Mouse (Mus musculus) CH12.LX (cell line): Measurements from ENCODE around the gene Tsks. TPM values are rescaled to one million over a fixed set of nuclear protein-coding genes. Genes with fewer than 3 reads are reported as not detected.
A peak's percentile ranks its signal among the peaks of the same experiment; 100 is the strongest.

Source experiments
- DNase-seq: peaks from one replicate; pipeline ENCODE4 v3.0.0-alpha.2; 2013; ENCODE audit errors: extremely low read depth
- H3K27ac ChIP-seq: 2 replicates; pipeline ENCODE4 v1.5.1; 2012; ENCODE audit warnings: low read depth, mild to moderate bottlenecking, control low read depth, moderate library complexity; ENCODE audit not compliant: insufficient read depth
- H3K27me3 ChIP-seq: replicated peaks from 2 replicates; pipeline ENCODE3; 2012; ENCODE audit warnings: inconsistent platforms
- H3K36me3 ChIP-seq, 2 experiments: replicated peaks in 1 of 2; 2 replicates each; pipeline versions ENCODE3 to v1.6.1; 2012; ENCODE audit warnings: inconsistent platforms in 1 of 2, low read length in 1 of 2, mild to moderate bottlenecking in 1 of 2, mixed read lengths in 1 of 2, moderate library complexity in 1 of 2; ENCODE audit not compliant: control insufficient read depth in 1 of 2, insufficient read depth in 1 of 2
- H3K4me1 ChIP-seq, 2 experiments: 2 replicates each; pipeline ENCODE4 v1.6.1; 2012; ENCODE audit warnings: inconsistent platforms in 1 of 2, moderate library complexity in 1 of 2; ENCODE audit not compliant: insufficient read depth in 2 of 2, control insufficient read depth in 1 of 2
- H3K4me2 ChIP-seq: 2 replicates; pipeline ENCODE4 v1.6.1; 2012; ENCODE audit warnings: low read depth, mild to moderate bottlenecking, control low read depth; ENCODE audit not compliant: poor library complexity, insufficient read depth, severe bottlenecking
- H3K4me3 ChIP-seq, 3 experiments: fragments of 150-350 bp in 1 of 3; sonication (generic) in 1 of 3; replicated peaks in 1 of 3; 2 replicates each; pipeline versions ENCODE3 to v1.5.1; 2011 to 2012; ENCODE audit warnings: low read depth in 2 of 3, low read length in 2 of 3, mild to moderate bottlenecking in 2 of 3, moderate library complexity in 2 of 3, control low read depth in 1 of 3, improper control_type of control experiment in 1 of 3, inconsistent platforms in 1 of 3, mixed read lengths in 1 of 3; ENCODE audit not compliant: poor library complexity in 1 of 3
- H3K79me2 ChIP-seq: replicated peaks from 2 replicates; pipeline ENCODE4 v1.6.1; 2012; ENCODE audit warnings: mild to moderate bottlenecking, moderate library complexity; ENCODE audit not compliant: control insufficient read depth, poor library complexity, insufficient read depth, severe bottlenecking; ENCODE audit errors: extremely low read depth
- H3K9ac ChIP-seq: 2 replicates; pipeline ENCODE4 v1.6.1; 2012; ENCODE audit warnings: low read depth, mild to moderate bottlenecking, control low read depth, moderate library complexity; ENCODE audit not compliant: insufficient read depth
- H3K9me3 ChIP-seq: replicated peaks from 2 replicates; pipeline ENCODE3; 2012; ENCODE audit warnings: low read length, inconsistent platforms, mixed read lengths
- CTCF ChIP-seq, 2 experiments: IDR thresholded peaks in 1 of 2; conservative IDR thresholded peaks in 1 of 2; 2 replicates each; pipeline ENCODE4 v1.5.1; 2011 to 2012; ENCODE audit warnings: low read depth in 2 of 2, low read length in 2 of 2, improper control_type of control experiment in 1 of 2, inconsistent platforms in 1 of 2, mild to moderate bottlenecking in 1 of 2, moderate library complexity in 1 of 2
- E2F4 ChIP-seq: IDR thresholded peaks from 2 replicates; pipeline ENCODE4 v1.6.1; 2011; ENCODE audit warnings: low read depth, low read length, improper control_type of control experiment; ENCODE audit not compliant: insufficient replicate concordance
- ELF1 ChIP-seq: IDR thresholded peaks from 2 replicates; pipeline ENCODE4 v1.6.1; 2014; ENCODE audit warnings: low read depth, mild to moderate bottlenecking, inconsistent platforms, low read length, improper control_type of control experiment
- EP300 ChIP-seq: IDR thresholded peaks from 2 replicates; pipeline ENCODE4 v1.6.1; 2011; ENCODE audit warnings: low read length, improper control_type of control experiment
- ETS1 ChIP-seq: conservative IDR thresholded peaks from 2 replicates; pipeline ENCODE4 v1.6.1; 2012; ENCODE audit warnings: low read depth, mild to moderate bottlenecking, inconsistent platforms, low read length, improper control_type of control experiment, moderate library complexity
- GABPA ChIP-seq: IDR thresholded peaks from 2 replicates; pipeline ENCODE4 v1.6.1; 2012; ENCODE audit warnings: low read depth, low read length, improper control_type of control experiment, inconsistent platforms; ENCODE audit not compliant: insufficient replicate concordance
- HCFC1 ChIP-seq: IDR thresholded peaks from 2 replicates; pipeline ENCODE4 v1.6.1; 2012; ENCODE audit warnings: low read depth, mild to moderate bottlenecking, inconsistent platforms, low read length, improper control_type of control experiment
- IRF4 ChIP-seq: IDR thresholded peaks from 2 replicates; pipeline ENCODE4 v1.6.1; 2014; ENCODE audit warnings: low read depth, mild to moderate bottlenecking, inconsistent platforms, low read length, improper control_type of control experiment
- JUN ChIP-seq: IDR thresholded peaks from 2 replicates; pipeline ENCODE4 v1.6.1; 2011; ENCODE audit warnings: low read depth, mild to moderate bottlenecking, low read length, improper control_type of control experiment, moderate library complexity; ENCODE audit not compliant: insufficient read depth
- KAT2A ChIP-seq: IDR thresholded peaks from 2 replicates; pipeline ENCODE4 v1.6.1; 2012; ENCODE audit warnings: low read length, improper control_type of control experiment, inconsistent platforms; ENCODE audit not compliant: insufficient replicate concordance
- MAFK ChIP-seq: IDR thresholded peaks from 2 replicates; pipeline ENCODE4 v1.6.1; 2011; ENCODE audit warnings: low read length, improper control_type of control experiment; ENCODE audit not compliant: insufficient replicate concordance
- MEF2A ChIP-seq: IDR thresholded peaks from 2 replicates; pipeline ENCODE4 v1.6.1; 2014; ENCODE audit warnings: low read depth, mild to moderate bottlenecking, inconsistent platforms, low read length, improper control_type of control experiment, borderline replicate concordance
- MXI1 ChIP-seq: IDR thresholded peaks from 2 replicates; pipeline ENCODE4 v1.6.1; 2011; ENCODE audit warnings: mild to moderate bottlenecking, low read depth, low read length, improper control_type of control experiment
- MYC ChIP-seq: IDR thresholded peaks from 2 replicates; pipeline ENCODE4 v1.6.1; 2011; ENCODE audit warnings: low read depth, mild to moderate bottlenecking, improper control_type of control experiment, low read length
- NELFE ChIP-seq: IDR thresholded peaks from 2 replicates; pipeline ENCODE4 v1.6.1; 2011; ENCODE audit warnings: low read depth, low read length, improper control_type of control experiment
- NRF1 ChIP-seq: IDR thresholded peaks from 2 replicates; pipeline ENCODE4 v1.6.1; 2014; ENCODE audit warnings: low read depth, mild to moderate bottlenecking, inconsistent platforms, low read length, improper control_type of control experiment, moderate library complexity
- POLR2A ChIP-seq: IDR thresholded peaks from 2 replicates; pipeline ENCODE4 v1.6.1; 2011; ENCODE audit warnings: low read depth, mild to moderate bottlenecking, improper control_type of control experiment, low read length
- RAD21 ChIP-seq: IDR thresholded peaks from 2 replicates; pipeline ENCODE4 v1.6.1; 2011; ENCODE audit warnings: low read depth, mild to moderate bottlenecking, low read length, improper control_type of control experiment, moderate library complexity
- RCOR1 ChIP-seq: conservative IDR thresholded peaks from 2 replicates; pipeline ENCODE4 v1.6.1; 2012; ENCODE audit warnings: low read depth, mild to moderate bottlenecking, inconsistent platforms, low read length, improper control_type of control experiment
- SMC3 ChIP-seq: IDR thresholded peaks from 2 replicates; pipeline ENCODE4 v1.6.1; 2011; ENCODE audit warnings: low read depth, low read length, improper control_type of control experiment
- TBP ChIP-seq: conservative IDR thresholded peaks from 2 replicates; pipeline ENCODE4 v1.6.1; 2011; ENCODE audit warnings: low read depth, low read length, improper control_type of control experiment
- USF2 ChIP-seq: conservative IDR thresholded peaks from 2 replicates; pipeline ENCODE4 v1.6.1; 2011; ENCODE audit warnings: low read depth, low read length, improper control_type of control experiment
- ZC3H11A ChIP-seq: IDR thresholded peaks from 2 replicates; pipeline ENCODE4 v1.6.1; 2012; ENCODE audit warnings: low read depth, mild to moderate bottlenecking, inconsistent platforms, low read length, improper control_type of control experiment
- ZMIZ1 ChIP-seq: IDR thresholded peaks from 2 replicates; pipeline ENCODE4 v1.6.1; 2012; ENCODE audit warnings: low read depth, mild to moderate bottlenecking, inconsistent platforms, low read length, improper control_type of control experiment
- dilution Hi-C: fragments of 300-500 bp; cut with MboI; formaldehyde crosslinking; loops from 2 replicates; pipeline ENCODE4 v1.14.3; 2020; ENCODE audit warnings: low sequenced_read_pairs; ENCODE audit not compliant: extremely low pct_unique_long_range_greater_than_20kb, extremely low pct_ligation_motif_present
- in situ Hi-C: fragments of 300-500 bp; cut with MboI; formaldehyde crosslinking; loops from 3 replicates; pipeline ENCODE4 v1.14.3; 2019; ENCODE audit warnings: low sequenced_read_pairs, low pct_ligation_motif_present, low pct_unique_long_range_greater_than_20kb, mixed read lengths
- polyA plus RNA-seq: library from polyadenylated mRNA; unstranded; fragments of >175 nt; gene quantifications from 2 replicates; pipeline ENCODE4 v1.2.1, GENCODE M21; 2012; ENCODE audit warnings: low read depth; ENCODE audit not compliant: insufficient read length
- total RNA-seq, 2 experiments: library from RNA; depleted of rRNA; stranded (reverse); fragments of 300-350 nt in 1 of 2; fragments of >200 nt in 1 of 2; gene quantifications; 2 replicates each; pipeline ENCODE4 v1.2.3; 2012 to 2014

Tsks gene
- total and polyA plus RNA-seq, 3 experiments: not detected

- H3K27me3 ChIP-seq: peaks cover 19% of the 10 kb centered on the region
- peaks cover 0 to 30% of the 10 kb centered on the region in 2 experiments for H3K36me3 ChIP-seq
- H3K79me2 ChIP-seq: no peaks in the 10 kb centered on the region
- no peak overlapping the region for H3K4me3 ChIP-seq
- no peak for DNase-seq
- H3K4me1 ChIP-seq: peaks cover 6 to 26% of the 10 kb centered on the region in 2 experiments
- in situ Hi-C loops (loop anchor here (10.0 kb wide), 2 partner anchors 101 to 211 kb away; partner anchors contain the start of genes Pnkp and Vrk3), dilution Hi-C loops (no loop called here)
- TF ChIP-seq RAD21 (peak; percentile 64), NRF1 (no peak), USF2 (no peak), E2F4 (no peak), IRF4 (no peak), GABPA (no peak), RCOR1 (no peak), ZC3H11A (no peak), MEF2A (no peak), JUN (no peak), ELF1 (no peak), MAFK (no peak), POLR2A (no peak), MXI1 (no peak), KAT2A (no peak), MYC (no peak), ZMIZ1 (no peak), ETS1 (no peak), SMC3 (peak; percentile 58), NELFE (no peak), EP300 (no peak), HCFC1 (no peak), TBP (no peak), CTCF (conservative IDR thresholded peaks at IDR 0.05 in 1 of 2, IDR thresholded peaks at IDR 0.05 in 1 of 2; ENCODE audit: low read depth in 2 of 2, low read length in 2 of 2) (peak; percentile 25 to 73; a peak in 2 of 4 replicates)
- no peak overlapping the region for H3K9ac ChIP-seq
- no peak overlapping the region for H3K27ac ChIP-seq
- H3K9me3 ChIP-seq: no peaks in the 10 kb centered on the region
- no peak overlapping the region for H3K4me2 ChIP-seq
Measured at GRCm38 (mm10) chr7:44955628-44956027, 12.6 kb downstream of the Tsks start.
